Mouse (Mus musculus) brain, embryonic 14.5 days (tissue): ENCODE results near the gene Rabep2. TPM values are rescaled to one million over a fixed set of nuclear protein-coding genes. Genes with fewer than 3 reads are reported as not detected.

Experiments used
- DNase-seq: peaks from one replicate; pipeline ENCODE4 v3.0.0-alpha.2; 2011; ENCODE audit warnings: low read depth
- CTCF ChIP-seq: fragments of 200-500 bp; IDR thresholded peaks from 2 replicates; pipeline ENCODE4 v1.5.1; 2012; ENCODE audit warnings: inconsistent platforms, mild to moderate bottlenecking, moderate library complexity, borderline replicate concordance; ENCODE audit not compliant: insufficient read depth, insufficient read length; ENCODE audit errors: extremely low read depth
- POLR2A ChIP-seq: fragments of 200-500 bp; IDR thresholded peaks from 2 replicates; pipeline ENCODE4 v1.6.1; 2012; ENCODE audit warnings: mild to moderate bottlenecking, inconsistent platforms, borderline replicate concordance; ENCODE audit not compliant: poor library complexity, insufficient read depth, insufficient read length, severe bottlenecking; ENCODE audit errors: extremely low read depth
- polyA plus RNA-seq: library from polyadenylated mRNA; depleted of rRNA; stranded (reverse); fragments of >200 nt; gene quantifications from 2 replicates; pipeline ENCODE4 v1.2.3, GENCODE M21; 2012

Gene Rabep2
- polyA plus RNA-seq, 1 experiment = 22.1 TPM

GRCm38 (mm10) chr7:126436851-126437250, 8.3 kb downstream of the Rabep2 start:
- TF ChIP-seq CTCF = peak; percentile 90
- no peak for TF ChIP-seq POLR2A
- DNase-seq = peak; percentile 58

- TF ChIP-seq POLR2A (no peak), CTCF (no peak)
- peak; percentile 17 for DNase-seq
These were observed 11.6 kb downstream of the Rabep2 start for GRCm38 (mm10) chr7:126440134-126440533.

DNA sequence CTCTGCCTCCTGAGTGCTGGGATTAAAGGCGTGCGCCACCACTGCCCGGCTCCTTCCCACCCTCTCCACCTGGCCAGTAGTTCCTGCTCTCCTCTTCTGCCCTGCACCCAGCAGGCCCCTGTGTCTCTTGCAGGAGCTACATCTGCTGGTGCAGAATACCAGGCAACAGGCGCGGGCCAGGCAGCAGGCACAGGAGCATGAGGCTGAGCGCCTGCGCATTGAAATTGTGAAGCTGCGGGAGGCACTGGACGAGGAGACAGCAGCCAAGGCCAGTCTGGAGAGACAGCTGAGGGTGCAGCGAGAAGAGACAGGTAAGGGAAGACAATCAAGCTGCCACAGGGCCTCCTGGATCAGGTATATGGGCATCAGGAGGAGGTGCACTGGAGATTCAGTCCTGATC, 15.4 kb downstream of the Rabep2 start:
- no peak for TF ChIP-seq POLR2A
- TF ChIP-seq CTCF = no peak
- DNase-seq = no peak

- no peak for TF ChIP-seq POLR2A
- TF ChIP-seq CTCF = no peak
- DNase-seq = no peak
These were observed 16.0 kb downstream of the Rabep2 start for GRCm38 (mm10) chr7:126444536-126444935.

- TF ChIP-seq CTCF (no peak), POLR2A (no peak)
These were observed 16.7 kb downstream of the Rabep2 start for GRCm38 (mm10) chr7:126445104-126445815.

DNA sequence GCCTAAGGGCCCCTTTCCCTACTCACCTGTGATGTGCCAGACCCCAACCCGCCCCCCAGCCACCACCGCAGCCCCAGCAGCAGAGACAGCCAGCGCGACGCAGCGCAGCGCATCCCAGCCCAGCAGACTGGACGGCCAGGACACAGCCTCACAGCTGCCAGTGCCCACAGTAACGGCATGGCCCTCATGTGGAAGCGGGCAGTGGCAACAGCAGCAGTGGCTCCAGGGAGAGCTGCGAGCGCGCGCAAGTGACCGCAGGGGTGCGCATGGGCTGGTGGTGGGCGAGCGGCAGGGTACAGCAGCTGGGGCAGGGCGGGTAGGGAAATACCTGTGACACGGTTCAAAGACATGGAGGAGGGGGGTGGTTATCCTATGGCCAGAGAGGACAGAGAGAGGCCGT, 17.7 kb downstream of the Rabep2 start:
- DNase-seq = no peak
- TF ChIP-seq POLR2A = no peak

More at GRCm38 (mm10) chr7:126445104-126445815, 16.7 kb downstream of the Rabep2 start:
- DNase-seq = no peak

DNA sequence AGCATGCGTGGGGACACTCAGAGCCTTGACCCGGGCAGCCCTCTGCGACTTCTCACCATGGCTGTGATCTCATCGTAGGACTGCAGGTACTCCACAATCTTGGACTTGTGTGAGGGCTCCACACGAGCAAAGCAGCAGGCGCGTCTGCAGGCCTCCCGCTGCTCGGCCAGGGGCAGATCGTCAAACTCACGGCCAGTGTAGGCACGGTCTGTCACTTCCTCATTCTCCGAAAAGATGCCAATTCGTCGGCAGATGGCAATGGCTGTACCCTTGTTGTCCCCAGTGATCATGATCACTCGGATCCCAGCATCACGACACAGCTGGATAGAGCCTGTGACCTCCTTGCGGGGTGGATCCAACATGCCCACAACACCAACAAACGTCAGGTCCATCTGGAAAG, 19.9 kb downstream of the Rabep2 start:
- TF ChIP-seq CTCF = no peak
- TF ChIP-seq POLR2A = no peak
- DNase-seq = no peak

GRCm38 (mm10) chr7:126449991-126450390, 21.4 kb downstream of the Rabep2 start:
- TF ChIP-seq POLR2A (no peak), CTCF (no peak)
- DNase-seq = no peak

- DNase-seq = no peak
- TF ChIP-seq CTCF = no peak
- no peak for TF ChIP-seq POLR2A
These were observed 22.1 kb downstream of the Rabep2 start for GRCm38 (mm10) chr7:126450641-126451040.

DNA sequence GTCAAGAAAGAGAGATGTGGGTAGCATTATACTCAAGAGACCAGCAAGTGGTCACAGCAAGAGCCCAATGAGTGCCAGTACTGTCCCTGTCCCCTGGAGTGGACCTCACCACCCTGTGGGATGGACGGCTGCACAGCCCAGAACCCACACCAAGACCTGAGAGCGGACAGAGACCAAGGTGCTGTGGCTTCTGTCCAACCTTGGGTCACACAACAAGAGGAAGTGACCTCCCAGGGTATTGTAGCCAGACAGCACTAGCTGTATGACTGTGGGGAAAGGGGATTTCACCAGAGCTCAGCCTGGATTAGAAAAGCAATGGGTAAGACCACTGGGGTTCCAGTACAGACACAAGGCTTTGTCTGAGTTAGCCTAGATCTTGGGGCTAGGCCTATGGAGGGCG, 23.7 kb downstream of the Rabep2 start:
- no peak for DNase-seq
- TF ChIP-seq POLR2A (no peak), CTCF (no peak)

DNA sequence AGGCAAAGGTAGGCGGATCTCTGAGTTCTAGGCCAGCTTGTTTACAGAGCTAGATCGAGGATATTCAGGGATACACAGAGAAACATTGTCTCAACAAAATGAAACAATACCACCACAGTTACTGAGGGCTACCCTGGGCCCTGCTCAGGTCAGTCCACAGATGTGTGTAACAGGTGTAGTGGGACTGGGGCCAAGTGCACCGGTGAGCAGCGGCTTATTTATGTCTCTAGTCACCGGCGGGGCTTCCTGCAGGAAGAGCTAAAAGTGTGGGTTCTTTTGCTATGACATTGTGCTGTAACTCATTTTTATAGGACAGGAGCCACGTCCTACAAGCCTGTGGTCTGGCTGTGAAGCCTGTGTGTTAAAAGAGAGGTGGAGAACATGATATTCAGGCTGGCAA, 25.3 kb downstream of the Rabep2 start:
- DNase-seq = no peak
- TF ChIP-seq CTCF (no peak), POLR2A (no peak)

GRCm38 (mm10) chr7:126455242-126455641, 26.7 kb downstream of the Rabep2 start:
- TF ChIP-seq CTCF (no peak), POLR2A (no peak)
- no peak for DNase-seq
